In the genomic region with DNA sequence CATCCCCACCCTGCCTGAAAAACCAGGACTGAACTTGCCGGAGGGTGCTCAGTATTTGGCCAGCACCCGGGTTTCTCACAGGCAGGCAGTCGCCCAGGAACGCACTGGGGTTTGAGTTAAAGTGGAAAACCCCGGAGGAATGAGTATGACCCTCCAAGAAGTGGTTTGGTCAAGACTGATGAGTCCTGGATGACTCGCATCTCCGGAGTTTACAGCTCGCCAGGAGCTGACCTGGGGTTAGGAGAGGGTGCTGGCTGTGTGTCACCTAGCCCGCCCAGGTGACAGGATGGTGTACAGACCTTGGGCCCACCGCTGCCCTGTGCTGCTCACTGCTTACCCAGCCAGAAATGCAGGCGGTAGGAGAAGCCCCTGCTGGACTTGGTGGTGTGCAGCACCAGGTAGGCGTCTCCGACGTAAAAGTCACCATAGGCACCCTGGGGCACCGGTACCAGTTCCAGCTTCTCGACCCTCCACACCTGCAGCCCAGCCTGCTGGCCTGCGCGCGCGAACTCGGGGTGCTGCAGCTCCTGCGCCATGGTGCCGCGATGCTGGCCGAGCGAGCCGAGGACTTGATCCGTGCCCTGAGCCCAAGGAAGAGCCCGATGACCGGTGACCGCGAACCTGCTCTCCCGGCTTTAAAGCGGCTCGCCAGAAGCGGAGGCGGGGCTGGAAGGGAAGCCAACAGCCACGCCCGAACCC, we compare ENCODE assay signal across 8 mouse cellular contexts. TPM values are rescaled to one million over a fixed set of nuclear protein-coding genes. Genes with fewer than 3 reads are reported as not detected.
DNase-seq lines count a peak whose midpoint lies in the region; ATAC-seq lines count a peak whose summit lies in the region.

Gene Scin (minus strand): TSS at position 656 of the 699 bp plus-strand sequence.

- no peaks in the 10 kb centered on the region for H3K36me3 ChIP-seq in forebrain, embryonic 14.5 days (ENCODE audit: control insufficient read depth, insufficient read depth, low read length)
- no peaks in the 10 kb centered on the region for H3K36me3 ChIP-seq in intestine, embryonic 15.5 days
- no peaks in the 10 kb centered on the region for H3K36me3 ChIP-seq in liver, embryonic 15.5 days (replicated peaks)
- no peaks in the 10 kb centered on the region for H3K36me3 ChIP-seq in neural tube, embryonic 15.5 days

- no peaks in the 10 kb centered on the region for H3K9me3 ChIP-seq in forebrain, embryonic 14.5 days (replicated peaks; ENCODE audit: control insufficient read depth, low read length)
- no peaks in the 10 kb centered on the region for H3K9me3 ChIP-seq in intestine, embryonic 15.5 days
- no peaks in the 10 kb centered on the region for H3K9me3 ChIP-seq in liver, embryonic 15.5 days (replicated peaks)
- no peaks in the 10 kb centered on the region for H3K9me3 ChIP-seq in neural tube, embryonic 15.5 days (replicated peaks)

- peak; percentile 68 for ATAC-seq in forebrain, embryonic 14.5 days
- peak; percentile 81 for ATAC-seq in intestine, embryonic 15.5 days
- no peak for ATAC-seq in liver, embryonic 15.5 days (ENCODE audit: insufficient read depth)
- ATAC-seq in neural tube, embryonic 15.5 days (ENCODE audit: low FRiP score) = 0 out of 2 replicates have a peak, but pooled peaks have one; percentile 41

- peak within 1 kb of the TSS; percentile 39 for H3K4me3 ChIP-seq in forebrain, embryonic 14.5 days (ENCODE audit: low read depth, low read length)
- peak within 1 kb of the TSS; percentile 44 for H3K4me3 ChIP-seq in intestine, embryonic 15.5 days (replicated peaks)
- peak within 1 kb of the TSS; percentile 28 for H3K4me3 ChIP-seq in liver, embryonic 15.5 days (replicated peaks)
- peak within 1 kb of the TSS; percentile 43 for H3K4me3 ChIP-seq in neural tube, embryonic 15.5 days (replicated peaks)

- H3K4me2 ChIP-seq in forebrain, embryonic 14.5 days (ENCODE audit: low read length) = peak within 1 kb of the TSS; percentile 80
- peak within 1 kb of the TSS; percentile 81 for H3K4me2 ChIP-seq in intestine, embryonic 15.5 days (replicated peaks)
- H3K4me2 ChIP-seq in liver, embryonic 15.5 days = peak within 1 kb of the TSS; percentile 46
- H3K4me2 ChIP-seq in neural tube, embryonic 15.5 days = peak within 1 kb of the TSS; percentile 72

- peak within 1 kb of the TSS; percentile 52 for H3K9ac ChIP-seq in forebrain, embryonic 14.5 days (ENCODE audit: low read length)
- peak within 1 kb of the TSS; percentile 33 for H3K9ac ChIP-seq in intestine, embryonic 15.5 days
- H3K9ac ChIP-seq in liver, embryonic 15.5 days = no peak within 1 kb of the TSS
- peak within 1 kb of the TSS; percentile 15 for H3K9ac ChIP-seq in neural tube, embryonic 15.5 days (replicated peaks)

- peaks cover 16% of the 10 kb centered on the region for H3K27me3 ChIP-seq in forebrain, embryonic 14.5 days (replicated peaks; ENCODE audit: control insufficient read depth, insufficient read depth, low read length)
- no peaks in the 10 kb centered on the region for H3K27me3 ChIP-seq in intestine, embryonic 15.5 days (replicated peaks)
- H3K27me3 ChIP-seq in liver, embryonic 15.5 days = peaks cover 32% of the 10 kb centered on the region
- H3K27me3 ChIP-seq in neural tube, embryonic 15.5 days (replicated peaks) = peaks cover 25% of the 10 kb centered on the region

- H3K4me1 ChIP-seq in forebrain, embryonic 14.5 days (ENCODE audit: control insufficient read depth, insufficient read depth, low read length) = peaks cover 10% of the 10 kb centered on the region
- H3K4me1 ChIP-seq in intestine, embryonic 15.5 days (replicated peaks) = no peaks in the 10 kb centered on the region
- peaks cover 9% of the 10 kb centered on the region; the same call in 1 of the 2 replicates for H3K4me1 ChIP-seq in liver, embryonic 15.5 days (replicated peaks)
- H3K4me1 ChIP-seq in neural tube, embryonic 15.5 days = peaks cover 15% of the 10 kb centered on the region

- WGBS in forebrain, embryonic 14.5 days = 2% methylated on average over 39 of the region's 39 CpGs
- under 1% methylated on average over 39 of the region's 39 CpGs for WGBS in intestine, embryonic 15.5 days
- 2% methylated on average over 39 of the region's 39 CpGs for WGBS in liver, embryonic 15.5 days (ENCODE audit: insufficient replicate concordance)
- WGBS in neural tube, embryonic 15.5 days = 1% methylated on average over 39 of the region's 39 CpGs

- DNase-seq in cerebellum, postnatal 25 days = peak; percentile 11 to 42
- DNase-seq in cerebellum, adult 11-12 months = no peak
- peak; percentile 11 for DNase-seq in WW6 (ENCODE audit: low read depth, low spot score)
- DNase-seq in forebrain, embryonic 14.5 days (ENCODE audit: low spot score) = peak; percentile 10
- DNase-seq in left cerebral cortex, adult 9 months (ENCODE audit: low spot score in 2 of 2) = no peak

- no peak within 1 kb of the TSS for H3K27ac ChIP-seq in forebrain, embryonic 14.5 days (ENCODE audit: low read depth, low read length)
- H3K27ac ChIP-seq in intestine, embryonic 15.5 days = no peak within 1 kb of the TSS
- H3K27ac ChIP-seq in liver, embryonic 15.5 days (replicated peaks) = no peak within 1 kb of the TSS
- H3K27ac ChIP-seq in neural tube, embryonic 15.5 days (replicated peaks) = no peak within 1 kb of the TSS

RNA-seq across cellular contexts. Expression of gene Scin, which starts in this region (rescaled TPM):
- polyA plus RNA-seq in forebrain, embryonic 14.5 days (2014; fragmentation: Nextera tagmentation; extraction: Ambion mirVana) = not detected in 2 replicates
- 43.7 and 46.1 TPM in 2 replicates for polyA plus RNA-seq in intestine, embryonic 15.5 days (2015; fragmentation: Nextera tagmentation; extraction: Ambion mirVana)
- polyA plus RNA-seq in liver, embryonic 15.5 days (2015; fragmentation: Nextera tagmentation; extraction: Ambion mirVana) = 0.12 and 0.15 TPM in 2 replicates
- 0.47 and 8.4 TPM in 2 replicates for polyA plus RNA-seq in neural tube, embryonic 15.5 days (2015; fragmentation: Nextera tagmentation; extraction: Ambion mirVana)

Comparison
In these comparisons a context has a peak if more than half of its experiments do, and no peak if none do; other contexts are left out.
1. DNase-seq: peak in cerebellum, postnatal 25 days (2 of 2) and WW6 (single experiment); none in cerebellum, adult 11-12 months (single experiment) and left cerebral cortex, adult 9 months (0 of 2).
2. Peak in DNase-seq, ATAC-seq, H3K4me3 ChIP-seq, H3K9ac ChIP-seq and H3K4me2 ChIP-seq in forebrain, embryonic 14.5 days; RNA of the gene not detected or under 1 TPM.
3. Peak in every context shown above with its lines, with median percentiles within 50 percentile points of each other: H3K4me2 ChIP-seq and H3K4me3 ChIP-seq.